Mouse (Mus musculus) stomach, postnatal 0 days (tissue): Measurements from ENCODE around the gene Spryd3.

Experiments
- CTCF ChIP-seq: IDR thresholded peaks from 2 replicates; pipeline ENCODE4 v1.5.1; 2016; ENCODE audit warnings: antibody characterized with exemption, low read depth, mild to moderate bottlenecking, moderate library complexity
- EP300 ChIP-seq: optimal IDR thresholded peaks from 2 replicates; pipeline ENCODE3; 2016; ENCODE audit warnings: antibody characterized with exemption

GRCm38 (mm10) chr15:102082148-102082547 lies 53.9 kb downstream of the Spryd3 start:
- TF ChIP-seq CTCF (no peak), EP300 (no peak)
